In the genomic region with DNA sequence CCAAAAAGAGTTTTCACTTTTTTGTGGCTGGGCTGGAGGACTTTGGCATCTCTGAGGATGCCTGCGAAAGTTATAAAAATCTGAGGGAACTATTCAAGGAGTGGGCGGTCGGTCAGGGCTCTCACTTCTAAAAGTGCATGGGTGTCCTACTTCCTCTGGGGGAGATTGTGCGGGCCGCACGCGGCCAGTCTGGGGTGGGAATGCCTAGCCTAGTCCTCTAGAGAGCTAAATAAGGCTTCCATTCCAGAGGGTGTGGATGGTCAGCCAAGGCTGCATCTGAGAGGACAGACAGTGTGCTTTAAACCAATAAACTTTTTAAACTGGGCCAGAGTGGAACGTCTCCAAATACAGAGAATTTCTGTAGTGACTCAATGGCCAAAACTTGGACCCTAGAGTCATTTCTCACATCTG, we compare ENCODE assay signal across 8 mouse cellular contexts. TPM values are rescaled to one million over a fixed set of nuclear protein-coding genes. Genes with fewer than 3 reads are reported as not detected.
DNase-seq lines count a peak whose midpoint lies in the region; ATAC-seq and TF ChIP-seq lines count a peak whose summit lies in the region.

No protein-coding gene starts in this region.

- peaks cover 12% of the 10 kb centered on the region; the same call in 1 of the 2 replicates for H3K36me3 ChIP-seq in forebrain, embryonic 12.5 days (replicated peaks)
- H3K36me3 ChIP-seq in lung, embryonic 14.5 days (ENCODE audit: insufficient read depth) = 0 out of 2 replicates have a peak, but pooled peaks cover 6% of the 10 kb centered on the region
- no peaks in the 10 kb centered on the region for H3K36me3 ChIP-seq in stomach, embryonic 16.5 days (ENCODE audit: control insufficient read depth, insufficient read depth, low read length)

- H3K4me3 ChIP-seq in forebrain, embryonic 12.5 days (replicated peaks) = peak overlapping the region; percentile 86
- H3K4me3 ChIP-seq in lung, embryonic 14.5 days (ENCODE audit: low read depth, low read length) = peak overlapping the region; percentile 75
- H3K4me3 ChIP-seq in stomach, embryonic 16.5 days (replicated peaks; ENCODE audit: low read length) = peak overlapping the region; percentile 77

- DNase-seq in adrenal gland, postnatal 10 days = peak; percentile 24
- DNase-seq in adrenal gland, postnatal 4 days (ENCODE audit: low spot score in 2 of 2) = no peak
- peak; percentile 46 for DNase-seq in heart, postnatal 25 days (ENCODE audit: low spot score)
- peak; percentile 63 for DNase-seq in lung, embryonic 14.5 days
- DNase-seq in spleen, postnatal 14 days (ENCODE audit: low spot score in 2 of 2) = no peak
- no peak for DNase-seq in ovary, adult 18-20 months (ENCODE audit: low spot score)

- peak overlapping the region; percentile 90; the same call in 1 of the 2 replicates for H3K27ac ChIP-seq in forebrain, embryonic 12.5 days
- peak overlapping the region; percentile 93 for H3K27ac ChIP-seq in lung, embryonic 14.5 days (ENCODE audit: low read depth)
- H3K27ac ChIP-seq in stomach, embryonic 16.5 days (ENCODE audit: low read length) = peak overlapping the region; percentile 91

- no peak for ATAC-seq in forebrain, embryonic 12.5 days (ENCODE audit: low FRiP score)
- no peak for ATAC-seq in lung, embryonic 14.5 days (ENCODE audit: insufficient read depth)
- no peak for ATAC-seq in stomach, embryonic 16.5 days (ENCODE audit: insufficient read depth, low FRiP score)

- peaks cover 10% of the 10 kb centered on the region; the same call in 1 of the 2 replicates for H3K27me3 ChIP-seq in forebrain, embryonic 12.5 days
- no peaks in the 10 kb centered on the region for H3K27me3 ChIP-seq in lung, embryonic 14.5 days (ENCODE audit: insufficient read depth, low read length)
- no peaks in the 10 kb centered on the region for H3K27me3 ChIP-seq in stomach, embryonic 16.5 days (ENCODE audit: control insufficient read depth, insufficient read depth, low read length)

- peaks cover 31% of the 10 kb centered on the region for H3K4me1 ChIP-seq in forebrain, embryonic 12.5 days
- peaks cover 19% of the 10 kb centered on the region for H3K4me1 ChIP-seq in lung, embryonic 14.5 days (ENCODE audit: insufficient read depth)
- H3K4me1 ChIP-seq in stomach, embryonic 16.5 days (ENCODE audit: control insufficient read depth, insufficient read depth, low read length) = peaks cover 10% of the 10 kb centered on the region; the same call in 1 of the 2 replicates

- TF ChIP-seq CTCF in lung, embryonic 14.5 days (IDR thresholded peaks at IDR 0.05; ENCODE audit: low read depth) = no peak

- 7% methylated on average over 8 of the region's 8 CpGs for WGBS in forebrain, embryonic 12.5 days
- WGBS in lung, embryonic 14.5 days = 5% methylated on average over 8 of the region's 8 CpGs
- 13% methylated on average over 8 of the region's 8 CpGs for WGBS in stomach, embryonic 16.5 days

- peak overlapping the region; percentile 91 for H3K9ac ChIP-seq in forebrain, embryonic 12.5 days
- peak overlapping the region; percentile 89 for H3K9ac ChIP-seq in lung, embryonic 14.5 days
- H3K9ac ChIP-seq in stomach, embryonic 16.5 days (ENCODE audit: low read length) = peak overlapping the region; percentile 92

- intact Hi-C loops in heart, postnatal 25 days (cut with DNase I) = loop anchor here (2.0 to 5.0 kb wide), 2 partner anchors 14 to 83 kb away; no protein-coding TSS in a partner anchor

- H3K9me3 ChIP-seq in forebrain, embryonic 12.5 days = no peaks in the 10 kb centered on the region
- no peaks in the 10 kb centered on the region for H3K9me3 ChIP-seq in lung, embryonic 14.5 days (ENCODE audit: low read depth, low read length)
- no peaks in the 10 kb centered on the region for H3K9me3 ChIP-seq in stomach, embryonic 16.5 days (replicated peaks; ENCODE audit: control insufficient read depth, low read length)

- H3K4me2 ChIP-seq in forebrain, embryonic 12.5 days = peak overlapping the region; percentile 87
- H3K4me2 ChIP-seq in lung, embryonic 14.5 days = peak overlapping the region; percentile 83
- peak overlapping the region; percentile 63 for H3K4me2 ChIP-seq in stomach, embryonic 16.5 days (ENCODE audit: low read depth, low read length)

RNA-seq across cellular contexts. Expression of a gene that starts 1.9 kb away (rescaled TPM):
- total RNA-seq in adrenal gland, postnatal 10 days (2021) = 100 to 1,000 TPM in 1 of 2 experiments, 10 to 100 TPM in 1; 92.0 to 121 TPM
- total RNA-seq in adrenal gland, postnatal 4 days (2021) = 100 to 1,000 TPM; 115 to 134 TPM
- polyA plus RNA-seq in forebrain, embryonic 12.5 days (2016; fragmentation: Nextera tagmentation; extraction: Ambion mirVana) = 67.6 and 72.1 TPM in 2 replicates
- total RNA-seq in heart, postnatal 25 days (2021) = 10 to 100 TPM; 62.2 to 65.1 TPM
- polyA plus RNA-seq in lung, embryonic 14.5 days (2014; fragmentation: Nextera tagmentation; extraction: Ambion mirVana) = 135 and 144 TPM in 2 replicates
- 93.0 and 99.3 TPM in 2 replicates for polyA plus RNA-seq in stomach, embryonic 16.5 days (2015; fragmentation: Nextera tagmentation; extraction: Ambion mirVana)

Comparison
In these comparisons a context has a peak if more than half of its experiments do, and no peak if none do; other contexts are left out.
1. DNase-seq: peak in adrenal gland, postnatal 10 days (single experiment), heart, postnatal 25 days (single experiment) and lung, embryonic 14.5 days (single experiment); none in adrenal gland, postnatal 4 days (0 of 2), spleen, postnatal 14 days (0 of 2) and ovary, adult 18-20 months (single experiment).
2. Peak in every context shown above with its lines, with median percentiles within 50 percentile points of each other: H3K27ac ChIP-seq, H3K4me2 ChIP-seq, H3K4me3 ChIP-seq and H3K9ac ChIP-seq.